Mouse (Mus musculus): ENCODE measurements at regions not wholly inside any gene's neighbourhood (a gene's known extent, or its start where the extent isn't known, plus 50 kb on each side); places are given as distances from the start of the nearest gene placed in this dataset.

DNA sequence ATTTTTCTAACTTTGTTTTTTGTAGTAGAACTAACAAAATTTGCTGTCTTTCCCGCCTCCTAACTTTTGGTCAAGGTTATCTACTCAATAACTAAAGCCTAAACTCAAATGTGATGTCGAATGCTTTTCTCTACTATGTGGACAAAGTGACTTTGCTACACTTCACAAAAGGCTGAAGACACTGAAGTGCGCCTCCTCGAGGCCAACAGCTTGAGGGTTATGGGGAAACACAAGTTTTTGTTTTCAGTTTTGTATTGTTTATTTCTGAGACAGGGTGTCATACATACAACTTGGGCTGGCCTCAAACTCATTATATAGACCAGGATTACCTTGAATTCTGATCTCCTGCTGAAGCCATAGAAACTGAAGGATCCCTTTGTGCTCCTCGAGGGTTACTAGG, 162.4 kb upstream of the Tnfaip3 start:
- TF ChIP-seq POLR2A (IDR thresholded peaks at IDR 0.05; ENCODE audit: insufficient read depth, low read depth, low read length) (no peak), CTCF (IDR thresholded peaks at IDR 0.05; ENCODE audit: insufficient read depth, low read depth, low read length) (no peak)
- no peaks in the 10 kb centered on the region for H3K4me1 ChIP-seq (ENCODE audit: control insufficient read depth, insufficient read depth, low read length)
- no peak overlapping the region for H3K27ac ChIP-seq (ENCODE audit: insufficient read depth, low read depth, low read length)
- 83% methylated on average over 5 of the region's 5 CpGs for WGBS
- no peak overlapping the region for H3K4me3 ChIP-seq (ENCODE audit: insufficient read depth, low read depth, low read length)

DNA sequence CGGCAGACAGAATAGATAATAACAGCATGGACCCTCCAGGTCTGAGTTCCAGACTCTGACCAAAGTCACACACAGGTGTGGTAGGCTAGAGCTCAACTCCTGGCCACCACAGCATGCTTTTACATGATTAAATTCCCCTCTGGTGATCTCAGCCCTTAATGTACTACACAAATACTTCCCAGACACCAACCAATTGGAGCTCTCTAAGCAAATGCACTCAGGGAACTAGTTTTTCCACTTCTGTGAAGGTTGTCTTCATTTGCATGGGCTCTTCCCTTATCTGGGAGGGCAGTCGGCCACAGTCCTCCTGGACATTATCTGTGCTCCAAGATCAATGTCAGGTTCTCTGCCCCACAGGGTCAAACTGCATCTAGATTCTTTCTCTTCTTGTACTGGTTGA, 162.0 kb upstream of the Tnfaip3 start:
- Histone ChIP-seq H3K27ac (ENCODE audit: insufficient read depth, low read depth, low read length) (no peak overlapping the region), H3K4me1 (ENCODE audit: control insufficient read depth, insufficient read depth, low read length) (no peaks in the 10 kb centered on the region), H3K4me3 (ENCODE audit: insufficient read depth, low read depth, low read length) (no peak overlapping the region)
- 84% methylated on average over 2 of the region's 2 CpGs for WGBS
- TF ChIP-seq CTCF (IDR thresholded peaks at IDR 0.05; ENCODE audit: insufficient read depth, low read depth, low read length) (no peak), POLR2A (IDR thresholded peaks at IDR 0.05; ENCODE audit: insufficient read depth, low read depth, low read length) (no peak)

DNA sequence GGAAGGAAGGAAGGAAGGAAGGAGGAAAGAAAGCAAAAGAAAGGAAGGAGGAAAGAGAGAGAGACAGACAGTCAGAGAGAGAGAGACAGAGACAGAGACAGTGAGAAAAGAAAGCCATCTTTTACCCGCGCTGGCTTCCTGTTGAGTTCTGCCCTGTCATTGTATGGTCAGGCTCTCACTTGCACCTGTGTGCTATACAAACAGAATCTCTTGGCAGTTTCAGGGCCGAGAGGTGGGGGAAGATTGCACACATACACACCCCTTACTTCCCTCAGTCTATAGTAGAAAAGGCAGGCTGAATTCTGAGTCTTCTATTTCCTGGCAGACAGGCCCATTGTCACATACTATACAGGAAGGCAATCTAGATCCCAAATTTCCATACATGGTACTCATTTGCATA, 160.8 kb upstream of the Tnfaip3 start:
- 89% methylated on average over 3 of the region's 3 CpGs for WGBS
- TF ChIP-seq POLR2A (IDR thresholded peaks at IDR 0.05; ENCODE audit: insufficient read depth, low read depth, low read length) (no peak), CTCF (IDR thresholded peaks at IDR 0.05; ENCODE audit: insufficient read depth, low read depth, low read length) (no peak)
- H3K4me3 ChIP-seq (ENCODE audit: insufficient read depth, low read depth, low read length), result no peak overlapping the region
- no peaks in the 10 kb centered on the region for H3K4me1 ChIP-seq (ENCODE audit: control insufficient read depth, insufficient read depth, low read length)
- no peak overlapping the region for H3K27ac ChIP-seq (ENCODE audit: insufficient read depth, low read depth, low read length)

DNA sequence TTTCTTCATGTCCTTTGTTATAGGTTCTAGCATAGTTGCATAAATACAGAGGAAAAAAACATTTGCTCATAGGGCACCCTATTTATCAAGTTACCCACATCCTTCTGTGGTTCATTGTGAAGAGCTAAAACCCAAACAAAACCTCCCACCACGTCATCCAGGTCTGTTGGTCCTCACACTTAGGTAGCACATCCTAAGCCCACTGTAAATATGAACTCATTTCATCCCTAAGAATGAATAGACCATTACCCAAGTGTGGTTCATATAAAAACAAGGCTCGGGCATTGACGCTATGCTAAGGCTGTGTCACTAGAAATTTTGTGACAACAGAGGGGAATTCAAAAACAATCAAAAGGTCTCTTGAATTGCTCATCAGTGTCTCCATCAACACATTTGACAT, 156.4 kb upstream of the Tnfaip3 start:
- H3K4me1 ChIP-seq (ENCODE audit: control insufficient read depth, insufficient read depth, low read length), result peaks cover 3% of the 10 kb centered on the region; the same call in 1 of the 2 replicates
- H3K4me3 ChIP-seq (ENCODE audit: insufficient read depth, low read depth, low read length), result no peak overlapping the region
- WGBS, result 80% methylated on average over 3 of the region's 3 CpGs
- no peak overlapping the region for H3K27ac ChIP-seq (ENCODE audit: insufficient read depth, low read depth, low read length)
- TF ChIP-seq POLR2A (IDR thresholded peaks at IDR 0.05; ENCODE audit: insufficient read depth, low read depth, low read length), result no peak
- TF ChIP-seq CTCF (IDR thresholded peaks at IDR 0.05; ENCODE audit: insufficient read depth, low read depth, low read length), result no peak

DNA sequence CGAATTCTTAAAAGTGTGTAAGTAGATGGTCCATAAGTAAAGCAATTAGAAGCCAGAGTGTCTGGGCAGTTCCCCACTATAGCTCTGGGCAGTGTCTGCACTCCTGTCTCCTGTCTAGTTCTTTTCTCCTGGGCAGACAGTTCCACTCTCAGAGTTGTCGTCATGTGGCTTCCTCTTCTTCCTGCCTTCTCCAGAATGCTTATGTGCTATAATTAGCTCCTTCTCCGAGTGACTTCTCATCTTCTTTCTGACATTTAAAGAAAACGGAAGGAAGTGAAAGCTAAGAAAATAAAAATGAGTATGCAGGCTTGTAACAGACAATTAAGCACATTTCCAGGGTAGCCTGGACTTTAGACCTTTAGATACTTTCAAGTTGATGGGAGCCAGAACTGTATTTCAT, 155.1 kb upstream of the Tnfaip3 start:
- Histone ChIP-seq H3K27ac (ENCODE audit: insufficient read depth, low read depth, low read length) (no peak overlapping the region), H3K4me1 (ENCODE audit: control insufficient read depth, insufficient read depth, low read length) (peaks cover 3% of the 10 kb centered on the region; the same call in 1 of the 2 replicates), H3K4me3 (ENCODE audit: insufficient read depth, low read depth, low read length) (no peak overlapping the region)
- TF ChIP-seq CTCF (IDR thresholded peaks at IDR 0.05; ENCODE audit: insufficient read depth, low read depth, low read length), result no peak
- TF ChIP-seq POLR2A (IDR thresholded peaks at IDR 0.05; ENCODE audit: insufficient read depth, low read depth, low read length), result no peak
- WGBS, result 59% methylated on average over 4 of the region's 4 CpGs

DNA sequence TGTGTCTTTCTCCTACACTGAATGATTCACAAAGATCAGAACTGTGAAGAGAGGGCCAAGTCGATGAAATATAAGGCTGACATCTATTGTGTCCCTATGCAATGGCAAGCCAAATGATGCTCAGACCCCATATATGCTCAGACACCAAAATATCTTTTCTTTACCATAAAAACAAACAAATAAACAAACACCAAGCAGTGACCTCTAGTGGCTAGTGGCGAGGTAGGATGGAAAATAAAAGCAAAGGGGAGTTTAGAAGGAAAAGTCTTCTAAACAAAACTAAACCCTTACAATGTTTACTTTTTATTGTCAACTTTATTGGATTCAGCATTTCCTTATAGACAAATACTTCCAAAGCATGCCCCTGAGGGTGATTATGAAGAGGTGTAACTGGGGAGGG, 153.8 kb upstream of the Tnfaip3 start:
- Histone ChIP-seq H3K4me3 (ENCODE audit: insufficient read depth, low read depth, low read length) (no peak overlapping the region), H3K27ac (ENCODE audit: insufficient read depth, low read depth, low read length) (no peak overlapping the region), H3K4me1 (ENCODE audit: control insufficient read depth, insufficient read depth, low read length) (peaks cover 3% of the 10 kb centered on the region; the same call in 1 of the 2 replicates)
- 77% methylated on average over 2 of the region's 2 CpGs for WGBS
- no peak for TF ChIP-seq CTCF (IDR thresholded peaks at IDR 0.05; ENCODE audit: insufficient read depth, low read depth, low read length)
- TF ChIP-seq POLR2A (IDR thresholded peaks at IDR 0.05; ENCODE audit: insufficient read depth, low read depth, low read length), result no peak

DNA sequence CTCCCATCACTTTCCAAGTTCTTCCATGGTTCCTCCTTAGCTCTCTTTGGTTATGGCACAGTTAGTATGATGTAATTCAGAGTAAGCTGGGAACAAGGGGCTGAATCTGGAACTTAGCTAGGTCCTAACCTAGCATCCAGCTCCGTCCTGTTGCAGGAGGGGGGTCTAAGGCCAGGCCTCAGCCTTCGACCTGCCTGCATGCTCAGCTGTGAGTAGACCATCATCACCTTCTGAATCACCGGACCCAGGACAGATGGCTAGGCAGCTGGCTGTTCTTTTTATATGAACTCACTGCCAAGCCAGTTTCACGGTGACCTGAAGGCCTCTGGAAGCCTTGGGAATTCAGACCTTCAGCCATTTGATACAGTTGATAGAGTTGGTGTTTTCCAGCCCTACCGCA, 152.9 kb upstream of the Tnfaip3 start:
- WGBS, result 96% methylated on average over 5 of the region's 5 CpGs
- TF ChIP-seq CTCF (IDR thresholded peaks at IDR 0.05; ENCODE audit: insufficient read depth, low read depth, low read length) (no peak), POLR2A (IDR thresholded peaks at IDR 0.05; ENCODE audit: insufficient read depth, low read depth, low read length) (no peak)
- no peak overlapping the region for H3K27ac ChIP-seq (ENCODE audit: insufficient read depth, low read depth, low read length)
- no peak overlapping the region for H3K4me3 ChIP-seq (ENCODE audit: insufficient read depth, low read depth, low read length)
- peaks cover 3% of the 10 kb centered on the region; the same call in 1 of the 2 replicates for H3K4me1 ChIP-seq (ENCODE audit: control insufficient read depth, insufficient read depth, low read length)

DNA sequence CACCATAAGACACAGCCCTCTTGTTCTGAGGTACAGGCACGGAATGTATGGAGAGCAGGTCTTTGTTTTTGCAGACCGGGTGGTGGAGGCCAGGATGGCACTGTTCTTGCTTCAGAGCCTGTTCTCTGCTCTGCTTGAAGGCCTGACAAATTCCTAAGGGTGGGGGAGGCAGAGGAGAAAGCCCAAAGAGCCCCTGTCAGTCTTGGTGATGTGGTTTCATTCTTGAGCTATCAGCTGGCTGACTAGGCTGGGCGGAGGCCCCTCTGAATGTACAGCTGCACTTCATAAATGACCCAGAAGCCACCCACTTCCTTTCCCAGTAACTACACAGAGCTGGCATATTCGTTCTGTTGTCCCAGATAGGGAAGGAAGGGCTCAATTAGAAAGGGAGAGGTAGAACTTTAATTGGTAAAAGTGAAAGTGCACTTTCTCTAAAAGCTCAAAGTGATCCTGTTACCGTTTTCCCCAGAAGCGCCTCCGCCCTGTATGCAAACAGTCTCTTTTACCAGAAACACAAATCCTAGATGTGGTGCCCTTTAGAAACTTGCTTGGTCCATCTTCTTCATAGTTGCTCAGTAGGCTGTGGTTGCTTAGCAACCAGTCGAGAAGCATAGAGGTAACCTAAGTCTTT, 152.3 kb upstream of the Tnfaip3 start:
- peaks cover 3% of the 10 kb centered on the region; the same call in 1 of the 2 replicates for H3K4me1 ChIP-seq (ENCODE audit: control insufficient read depth, insufficient read depth, low read length)
- TF ChIP-seq CTCF (IDR thresholded peaks at IDR 0.05; ENCODE audit: insufficient read depth, low read depth, low read length) (no peak), POLR2A (IDR thresholded peaks at IDR 0.05; ENCODE audit: insufficient read depth, low read depth, low read length) (no peak)
- H3K4me3 ChIP-seq (ENCODE audit: insufficient read depth, low read depth, low read length), result no peak overlapping the region
- H3K27ac ChIP-seq (ENCODE audit: insufficient read depth, low read depth, low read length), result no peak overlapping the region
- WGBS, result 50% methylated on average over 8 of the region's 8 CpGs

DNA sequence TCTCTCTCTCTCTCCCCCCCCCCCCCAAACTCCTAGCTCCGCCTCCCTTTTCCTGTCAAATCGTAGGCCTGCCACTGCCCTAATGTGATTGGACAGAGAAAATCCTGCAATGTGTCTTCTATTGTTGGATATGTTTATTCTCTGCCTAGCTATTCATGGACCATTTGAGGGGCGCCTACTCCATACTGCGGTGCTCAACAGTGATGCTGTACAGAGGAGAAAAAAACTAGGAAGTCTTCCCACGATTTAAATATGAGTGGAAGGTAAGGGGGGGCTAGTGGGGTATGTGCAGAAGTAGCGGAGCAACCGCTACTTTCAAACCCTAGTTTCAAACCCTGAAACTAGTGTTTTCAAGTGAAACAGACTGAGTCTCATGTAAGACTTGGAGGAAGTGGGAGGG, 151.6 kb upstream of the Tnfaip3 start:
- TF ChIP-seq POLR2A (IDR thresholded peaks at IDR 0.05; ENCODE audit: insufficient read depth, low read depth, low read length) (no peak), CTCF (IDR thresholded peaks at IDR 0.05; ENCODE audit: insufficient read depth, low read depth, low read length) (no peak)
- 66% methylated on average over 7 of the region's 7 CpGs for WGBS
- Histone ChIP-seq H3K27ac (ENCODE audit: insufficient read depth, low read depth, low read length) (no peak overlapping the region), H3K4me1 (ENCODE audit: control insufficient read depth, insufficient read depth, low read length) (peaks cover 3% of the 10 kb centered on the region; the same call in 1 of the 2 replicates), H3K4me3 (ENCODE audit: insufficient read depth, low read depth, low read length) (no peak overlapping the region)

Measured in olfactory bulb, adult 2 months (tissue).